Mouse (Mus musculus): ENCODE results near the gene Foxn3. TPM values are rescaled to one million over a fixed set of nuclear protein-coding genes. Genes with fewer than 3 reads are reported as not detected.
A peak's percentile ranks its signal among the peaks of the same experiment; 100 is the strongest.

The Foxn3 gene
- total RNA-seq, 2 experiments from 2014 or later, result 58.2 to 106 TPM

GRCm38 (mm10) chr12:99529687-99530411 lies 33.5 kb downstream of the Foxn3 start:
- ATAC-seq (replicated peaks; ENCODE audit: low FRiP score, poor library complexity, severe bottlenecking), result peak; percentile 50

GRCm38 (mm10) chr12:99528958-99529357 lies 34.4 kb downstream of the Foxn3 start:
- no peak for ATAC-seq (replicated peaks; ENCODE audit: low FRiP score, poor library complexity, severe bottlenecking)

- no peak for ATAC-seq (replicated peaks; ENCODE audit: low FRiP score, poor library complexity, severe bottlenecking)
Observed at GRCm38 (mm10) chr12:99527452-99527851, 35.9 kb downstream of the Foxn3 start.

- ATAC-seq (replicated peaks; ENCODE audit: low FRiP score, poor library complexity, severe bottlenecking), result no peak
Observed at GRCm38 (mm10) chr12:99526571-99527140, 36.7 kb downstream of the Foxn3 start.

- no peak for ATAC-seq (replicated peaks; ENCODE audit: low FRiP score, poor library complexity, severe bottlenecking)
Observed at GRCm38 (mm10) chr12:99522882-99523281, 40.5 kb downstream of the Foxn3 start.

- no peak for ATAC-seq (replicated peaks; ENCODE audit: low FRiP score, poor library complexity, severe bottlenecking)
Observed at GRCm38 (mm10) chr12:99519862-99520261, 43.5 kb downstream of the Foxn3 start.

- ATAC-seq (replicated peaks; ENCODE audit: low FRiP score, poor library complexity, severe bottlenecking), result no peak
Observed at GRCm38 (mm10) chr12:99519191-99519614, 44.2 kb downstream of the Foxn3 start.

- ATAC-seq (replicated peaks; ENCODE audit: low FRiP score, poor library complexity, severe bottlenecking), result no peak
Observed at GRCm38 (mm10) chr12:99518640-99519039, 44.7 kb downstream of the Foxn3 start.

- no peak for ATAC-seq (replicated peaks; ENCODE audit: low FRiP score, poor library complexity, severe bottlenecking)
Observed at GRCm38 (mm10) chr12:99518126-99518525, 45.3 kb downstream of the Foxn3 start.

GRCm38 (mm10) chr12:99517296-99517695 lies 46.1 kb downstream of the Foxn3 start:
- ATAC-seq (replicated peaks; ENCODE audit: low FRiP score, poor library complexity, severe bottlenecking), result no peak

- ATAC-seq (replicated peaks; ENCODE audit: low FRiP score, poor library complexity, severe bottlenecking), result no peak
Observed at GRCm38 (mm10) chr12:99515481-99515880, 47.9 kb downstream of the Foxn3 start.

GRCm38 (mm10) chr12:99511644-99512043 lies 51.7 kb downstream of the Foxn3 start:
- no peak for ATAC-seq (replicated peaks; ENCODE audit: low FRiP score, poor library complexity, severe bottlenecking)

- ATAC-seq (replicated peaks; ENCODE audit: low FRiP score, poor library complexity, severe bottlenecking), result no peak
Observed at GRCm38 (mm10) chr12:99510759-99511158, 52.6 kb downstream of the Foxn3 start.

GRCm38 (mm10) chr12:99502225-99502624 lies 61.2 kb downstream of the Foxn3 start:
- ATAC-seq (replicated peaks; ENCODE audit: low FRiP score, poor library complexity, severe bottlenecking), result no peak

GRCm38 (mm10) chr12:99498978-99499694 lies 64.2 kb downstream of the Foxn3 start:
- no peak for ATAC-seq (replicated peaks; ENCODE audit: low FRiP score, poor library complexity, severe bottlenecking)

- no peak for ATAC-seq (replicated peaks; ENCODE audit: low FRiP score, poor library complexity, severe bottlenecking)
Observed at GRCm38 (mm10) chr12:99498189-99498977, 65.0 kb downstream of the Foxn3 start.

GRCm38 (mm10) chr12:99496945-99497344 lies 66.4 kb downstream of the Foxn3 start:
- no peak for ATAC-seq (replicated peaks; ENCODE audit: low FRiP score, poor library complexity, severe bottlenecking)

GRCm38 (mm10) chr12:99490216-99490615 lies 73.2 kb downstream of the Foxn3 start:
- no peak for ATAC-seq (replicated peaks; ENCODE audit: low FRiP score, poor library complexity, severe bottlenecking)

- no peak for ATAC-seq (replicated peaks; ENCODE audit: low FRiP score, poor library complexity, severe bottlenecking)
Observed at GRCm38 (mm10) chr12:99489001-99489592, 74.3 kb downstream of the Foxn3 start.

GRCm38 (mm10) chr12:99480372-99480771 lies 83.0 kb downstream of the Foxn3 start:
- no peak for ATAC-seq (replicated peaks; ENCODE audit: low FRiP score, poor library complexity, severe bottlenecking)
